Mouse (Mus musculus): Measurements from ENCODE around the gene Znrf3.

Znrf3 gene

GRCm38 (mm10) chr11:5243812-5244748 lies 200.6 kb downstream of the Znrf3 start:
- no peak for DNase-seq (ENCODE audit: extremely low spot score, low read depth, low spot score)

- no peak for DNase-seq (ENCODE audit: extremely low spot score, low read depth, low spot score)
Measured at GRCm38 (mm10) chr11:5243208-5243607, 201.4 kb downstream of the Znrf3 start.

GRCm38 (mm10) chr11:5242158-5242557 lies 202.5 kb downstream of the Znrf3 start:
- DNase-seq (ENCODE audit: extremely low spot score, low read depth, low spot score): no peak

- no peak for DNase-seq (ENCODE audit: extremely low spot score, low read depth, low spot score)
Measured at GRCm38 (mm10) chr11:5239706-5240690, 204.6 kb downstream of the Znrf3 start.
